Mouse (Mus musculus) heart, postnatal 10 days (tissue): Measurements from ENCODE around the gene Samd4. TPM values are rescaled to one million over a fixed set of nuclear protein-coding genes. Genes with fewer than 3 reads are reported as not detected.

Source experiments
- DNase-seq, 2 experiments: peaks; one replicate each; pipeline ENCODE4 v3.0.0; 2021
- intact Hi-C: fragments of 180-260 bp; cut with DNase I; formaldehyde crosslinking; loops from one replicate; pipeline ENCODE4 v1.15.1; 2025
- total RNA-seq, 2 experiments: library from RNA; stranded (reverse); gene quantifications; 2 replicates each; pipeline ENCODE4 v1.2.3; 2021

The Samd4 gene
- total RNA-seq = 10 to 100 TPM; 64.3 to 67.9 TPM

DNA sequence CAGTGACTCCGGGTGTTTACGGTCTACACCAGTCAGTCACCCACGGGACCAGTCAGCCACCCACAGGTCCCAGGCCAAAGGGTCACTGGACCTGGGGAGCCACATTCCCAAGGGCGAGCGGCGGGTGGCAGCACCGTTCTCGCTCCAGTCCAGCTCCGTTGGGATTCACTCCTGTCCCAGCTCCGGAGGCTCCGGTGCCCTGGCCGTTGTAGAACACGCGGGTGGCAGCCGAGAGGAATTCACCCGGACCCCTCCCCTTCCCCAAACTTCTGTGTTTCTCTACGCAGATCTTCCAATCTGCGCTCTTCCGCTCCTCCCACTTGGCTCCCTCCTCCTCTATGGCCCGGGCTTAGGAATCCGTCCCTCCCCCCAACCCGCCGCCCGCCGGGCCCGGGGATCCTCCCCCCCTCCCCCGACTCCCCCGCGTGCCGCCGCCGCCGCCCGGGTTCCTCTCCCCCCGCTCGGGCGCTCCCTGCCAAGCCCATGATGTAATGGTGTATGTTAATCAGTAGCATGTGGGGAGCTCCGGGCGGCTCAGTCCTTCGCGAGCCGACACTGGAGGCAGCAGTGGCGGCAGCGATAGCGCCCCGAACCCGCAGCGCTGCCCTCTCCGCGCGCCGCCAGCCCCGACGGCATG, at the start of gene Samd4:
TSS of gene Samd4 (plus strand) at position 424 of the 637 bp plus-strand sequence.
- DNase-seq = peak; percentile 91 to 92
- intact Hi-C loops = loop anchor here (2.0 to 5.0 kb wide), 5 partner anchors 50 to 370 kb away; partner anchors contain the start of genes Cgrrf1 and Gch1

DNA sequence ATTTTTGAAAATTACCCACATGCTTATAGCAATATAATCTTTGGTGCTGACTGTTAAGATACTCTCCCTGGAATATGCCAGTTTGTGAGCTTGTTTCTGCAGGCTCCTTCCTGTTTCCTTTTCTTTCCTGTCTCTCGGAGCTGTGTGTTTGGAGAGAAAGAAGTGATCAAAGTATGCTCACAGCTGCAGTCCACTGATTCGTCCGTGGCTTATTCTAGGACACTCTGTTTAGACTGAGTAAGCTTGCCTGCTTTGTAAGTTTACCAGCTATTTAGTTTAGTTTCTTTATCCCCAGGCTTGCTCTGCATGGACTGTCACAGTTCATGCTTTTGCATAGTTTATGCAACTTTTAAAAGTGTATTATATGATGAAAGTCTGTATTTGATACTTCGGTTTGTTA, 43.3 kb upstream of the Samd4 start:
- DNase-seq = no peak
- intact Hi-C loops = loop anchor here (5.0 kb wide), 1 partner anchor 128 kb away; no protein-coding TSS in a partner anchor

DNA sequence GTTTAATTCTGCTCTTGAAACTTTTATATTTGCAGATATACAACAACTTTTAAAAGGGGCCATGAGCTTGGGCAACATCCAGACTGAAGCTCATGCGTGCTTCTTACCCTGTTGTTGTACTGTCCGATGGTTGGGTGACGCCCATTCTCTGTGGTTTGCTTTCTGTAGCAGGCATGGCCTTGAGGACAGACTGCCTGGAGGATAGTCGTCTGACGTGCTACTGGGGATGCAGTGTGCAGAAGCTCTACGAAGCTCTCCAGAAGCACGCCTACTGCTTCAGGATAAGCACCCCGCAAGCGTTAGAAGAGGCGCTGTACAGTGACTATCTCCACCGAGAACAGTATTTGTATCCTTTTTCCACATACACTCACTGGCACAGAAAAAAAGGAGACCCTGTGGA, 36.9 kb upstream of the Samd4 start:
- DNase-seq = no peak
- intact Hi-C loops = no loop called here

DNA sequence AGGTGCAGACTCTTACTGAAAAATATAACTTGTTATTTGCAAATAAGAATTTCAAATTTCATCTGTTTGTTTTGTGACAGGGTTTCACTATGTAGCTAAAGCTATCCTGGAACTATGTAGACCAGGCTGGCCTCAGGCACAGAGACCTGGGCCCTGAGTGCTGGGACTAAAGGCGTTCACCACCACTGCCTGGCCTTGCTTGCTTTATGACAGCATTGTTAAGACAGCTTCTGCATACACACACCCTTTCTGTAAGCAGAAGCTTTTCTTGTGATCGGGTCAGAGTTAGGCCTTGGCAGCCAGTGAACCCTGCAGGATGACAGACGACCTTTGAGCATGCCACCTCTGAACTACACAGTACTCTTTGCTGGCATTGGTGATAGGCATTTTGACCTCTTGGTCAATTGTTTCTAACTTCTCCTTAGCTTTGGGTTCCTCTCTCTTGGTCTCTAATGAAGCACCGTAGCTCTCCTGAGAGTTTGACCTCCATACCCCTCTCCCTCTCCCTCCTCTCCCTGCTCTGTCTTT, 34.5 kb upstream of the Samd4 start:
- DNase-seq = no peak
- intact Hi-C loops = no loop called here

DNA sequence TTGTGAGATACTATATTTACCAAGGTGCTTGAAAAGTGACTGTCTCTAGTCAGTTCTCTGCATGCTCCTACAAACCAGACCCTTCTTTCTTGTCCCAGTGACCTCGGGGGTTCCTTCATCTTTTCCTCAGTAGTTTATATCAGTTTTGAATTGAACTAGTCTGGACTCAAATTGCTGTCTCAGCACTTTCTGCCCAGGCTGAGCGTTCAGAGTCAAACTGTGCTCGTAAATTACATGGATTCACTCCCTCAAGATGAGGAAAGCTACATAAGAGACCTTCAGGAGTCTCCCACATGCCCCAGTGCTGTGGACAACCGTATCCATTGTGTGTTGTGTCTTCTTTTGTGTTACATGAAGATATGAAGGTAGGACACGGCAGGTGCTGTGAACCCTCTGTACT, 33.9 kb upstream of the Samd4 start:
- intact Hi-C loops = no loop called here
- no peak for DNase-seq

DNA sequence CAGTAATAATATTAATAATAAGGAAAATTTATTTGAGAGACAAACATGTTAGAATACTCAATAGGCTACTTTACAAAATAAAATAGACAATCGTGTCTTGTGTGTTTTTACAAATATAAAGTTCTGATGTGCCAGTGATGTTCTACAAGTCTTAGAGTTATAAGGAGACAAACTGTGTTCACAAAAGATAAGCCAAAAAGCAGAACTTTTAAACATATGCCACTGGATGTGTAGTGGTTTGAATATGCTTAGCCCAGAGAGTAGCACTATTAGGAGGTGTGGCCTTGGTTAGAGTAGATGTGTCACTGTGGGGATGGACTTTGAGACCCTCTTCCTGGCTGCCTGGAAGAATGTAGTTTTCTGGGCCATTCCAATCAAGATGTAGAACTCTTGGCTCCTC, 32.9 kb upstream of the Samd4 start:
- intact Hi-C loops = no loop called here
- DNase-seq = no peak

DNA sequence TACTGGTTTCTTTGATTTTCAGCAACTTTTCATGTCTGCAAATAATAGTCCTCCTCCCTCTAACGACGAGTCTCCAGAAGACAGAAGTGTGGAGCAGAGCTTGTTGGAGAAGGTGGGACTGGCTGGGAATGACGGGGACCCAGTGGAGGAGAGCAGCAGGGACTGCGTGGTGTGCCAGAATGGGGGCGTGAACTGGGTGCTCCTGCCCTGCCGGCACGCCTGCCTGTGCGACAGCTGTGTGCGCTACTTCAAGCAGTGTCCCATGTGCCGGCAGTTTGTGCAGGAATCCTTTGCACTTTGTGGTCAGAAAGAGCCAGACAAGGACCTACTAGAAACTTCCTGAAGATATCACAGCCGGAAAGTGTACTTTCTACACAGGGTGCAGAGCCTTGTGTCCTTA, 29.0 kb upstream of the Samd4 start:
- no peak for DNase-seq
- intact Hi-C loops = no loop called here

DNA sequence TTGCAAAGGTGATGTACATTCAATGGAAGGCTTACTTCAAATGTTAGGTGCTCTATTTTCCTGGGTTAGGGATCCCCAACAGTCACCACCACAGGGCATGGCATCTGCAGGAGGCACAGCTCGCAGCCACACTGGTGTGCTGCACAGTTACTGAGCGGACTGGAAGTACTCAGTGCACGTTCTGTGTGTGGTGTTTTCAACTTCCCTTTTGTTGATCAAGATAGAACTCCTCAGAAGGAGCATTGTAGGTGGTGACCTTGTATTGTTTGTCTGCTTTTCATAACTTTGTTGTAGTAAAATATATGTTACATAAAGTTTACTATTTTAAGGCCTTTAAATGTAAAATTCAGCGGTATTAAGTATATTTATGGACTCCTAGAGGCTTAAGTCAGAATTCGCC, 19.7 kb upstream of the Samd4 start:
- no peak for DNase-seq
- intact Hi-C loops = no loop called here

DNA sequence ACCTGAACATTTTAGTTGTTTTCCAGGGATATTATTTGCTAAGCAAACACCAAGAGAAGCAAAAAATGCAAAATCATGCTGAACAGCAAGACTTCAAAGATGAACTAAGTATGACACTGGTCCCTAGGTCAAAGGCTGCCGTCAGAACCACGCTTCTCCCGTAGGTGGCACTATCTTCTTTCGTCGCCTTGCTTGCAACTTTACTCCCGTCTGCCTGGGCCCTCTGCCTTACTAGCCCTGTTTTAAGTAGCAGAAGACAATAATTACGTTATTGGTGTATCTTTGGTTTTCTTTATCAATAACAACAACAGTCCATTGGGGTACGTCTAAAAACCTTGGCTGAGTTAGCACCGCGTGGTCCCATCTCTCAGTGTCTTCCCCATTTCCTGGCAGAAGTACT, 1.7 kb upstream of the Samd4 start:
- DNase-seq = peak; percentile 82
- intact Hi-C loops = loop anchor here (1.0 to 5.0 kb wide), 4 partner anchors 49 to 371 kb away; partner anchors contain the start of genes Cgrrf1 and Gch1

DNA sequence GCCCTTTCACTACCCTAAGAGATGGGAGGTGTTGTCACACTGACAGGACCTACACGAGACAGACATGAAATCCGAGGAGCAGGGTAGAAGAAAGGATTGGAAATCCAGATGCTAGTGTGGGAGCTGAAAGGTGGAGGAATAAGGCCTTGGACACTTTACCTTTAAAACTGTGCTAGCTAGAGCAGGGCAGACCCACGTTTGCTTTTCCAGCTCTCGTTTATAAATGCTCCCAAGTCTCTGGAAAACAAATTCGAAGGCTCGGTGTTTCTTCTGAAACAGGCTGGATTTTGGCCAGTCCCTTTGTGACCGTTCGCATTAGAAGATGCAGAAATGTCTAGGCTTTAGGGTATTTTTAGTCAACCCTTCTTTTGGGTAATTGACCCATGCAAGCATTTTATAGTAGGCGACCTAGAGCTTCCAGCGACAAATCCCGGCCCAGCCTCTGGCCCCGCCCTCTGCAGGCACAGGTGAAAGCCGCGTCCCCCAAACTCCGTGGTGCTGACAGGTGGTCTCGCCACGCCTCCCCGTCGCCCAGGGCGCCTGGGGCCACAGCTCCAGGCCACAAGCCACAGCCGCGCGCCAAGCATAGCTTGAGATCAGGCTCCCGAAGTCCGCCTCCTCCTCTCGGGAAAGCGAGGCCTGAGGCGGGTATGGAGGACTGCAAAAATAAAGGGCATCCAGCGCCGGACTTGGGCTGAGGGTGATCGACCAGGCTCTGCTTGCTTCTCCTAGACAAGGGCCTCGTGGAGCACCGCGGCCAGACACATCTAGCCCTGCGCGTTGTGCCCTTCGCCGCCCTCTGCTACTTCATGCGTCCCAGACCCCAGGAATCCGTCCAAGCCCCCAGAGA, 848 bp upstream of the Samd4 start:
- intact Hi-C loops = loop anchor here (1.0 to 5.0 kb wide), 6 partner anchors 50 to 370 kb away; partner anchors contain the start of genes Cgrrf1 and Gch1
- DNase-seq = peak; percentile 70 to 72

DNA sequence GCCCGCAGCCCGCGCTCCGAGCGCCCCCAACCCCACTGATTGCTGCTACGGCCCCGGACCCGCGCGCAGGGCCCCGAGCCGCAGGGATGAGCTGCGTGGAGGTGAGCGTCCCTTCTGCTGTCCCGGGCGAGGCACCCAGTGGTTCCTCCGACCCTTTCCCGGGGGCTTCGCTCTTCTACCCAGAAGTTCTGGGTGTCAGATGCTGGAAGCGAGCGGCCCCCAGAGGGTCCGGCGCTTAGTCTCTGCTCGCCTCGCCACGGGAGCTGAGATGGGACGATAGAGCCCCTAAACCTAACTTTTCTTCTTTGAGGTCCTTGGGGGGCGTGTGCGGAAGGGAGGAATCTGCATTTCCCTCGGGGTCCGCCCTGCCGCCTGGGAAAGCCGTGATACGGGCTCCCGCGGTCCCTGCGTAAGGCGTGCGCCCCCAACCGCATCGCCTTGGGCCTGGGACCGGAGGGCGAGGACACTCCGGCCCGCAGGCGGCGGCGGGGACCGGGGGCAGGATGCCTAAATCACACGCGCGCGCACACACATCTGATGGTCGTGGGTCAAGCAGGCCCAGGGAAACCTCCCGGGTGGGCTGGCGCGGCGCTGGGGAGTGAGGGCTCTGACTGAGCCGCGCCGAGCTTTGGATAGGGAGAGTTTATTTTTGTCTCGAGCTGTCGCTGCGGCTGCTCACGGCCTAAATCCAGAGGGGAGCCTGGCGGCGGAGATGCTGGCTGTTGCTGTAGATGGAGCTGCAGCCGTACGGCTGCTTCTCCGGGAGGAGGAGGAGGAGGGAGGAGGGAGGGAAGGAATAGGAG, 615 bp downstream of the Samd4 start:
- intact Hi-C loops = loop anchor here (2.0 to 5.0 kb wide), 5 partner anchors 51 to 369 kb away; partner anchors contain the start of genes Cgrrf1 and Gch1
- peak; percentile 76 to 77 for DNase-seq

DNA sequence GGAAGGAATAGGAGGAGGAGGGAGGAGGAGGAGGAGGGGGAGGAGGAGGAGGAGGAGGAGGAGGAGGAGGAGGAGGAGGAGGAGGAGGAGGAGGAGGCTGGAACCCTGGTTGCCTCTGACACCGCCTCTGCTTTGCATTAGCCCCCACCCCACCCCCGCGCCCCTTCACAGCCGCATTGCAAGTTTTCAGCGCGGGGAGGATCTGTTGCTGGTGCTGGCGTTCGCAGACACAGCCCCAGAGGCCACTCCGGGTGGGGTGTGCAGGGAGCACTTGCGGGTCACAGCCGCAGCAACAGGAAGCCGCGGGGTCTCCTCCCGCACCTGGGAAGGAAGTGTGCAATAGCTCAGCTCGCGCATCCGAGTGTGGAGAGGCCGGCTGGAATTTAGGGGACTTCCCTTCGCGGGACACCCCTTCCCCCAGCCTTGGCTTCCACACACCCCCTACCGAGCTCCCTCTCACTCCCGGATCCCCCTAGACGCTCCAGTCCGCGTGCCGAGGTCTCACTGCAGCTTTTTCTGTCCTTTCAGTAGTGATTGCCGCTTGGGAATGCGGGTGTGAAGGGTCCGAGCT, 1.3 kb downstream of the Samd4 start:
- intact Hi-C loops = loop anchor here (2.0 to 5.0 kb wide), 6 partner anchors 52 to 368 kb away; partner anchors contain the start of genes Cgrrf1 and Gch1
- peak; percentile 65 to 72 for DNase-seq

DNA sequence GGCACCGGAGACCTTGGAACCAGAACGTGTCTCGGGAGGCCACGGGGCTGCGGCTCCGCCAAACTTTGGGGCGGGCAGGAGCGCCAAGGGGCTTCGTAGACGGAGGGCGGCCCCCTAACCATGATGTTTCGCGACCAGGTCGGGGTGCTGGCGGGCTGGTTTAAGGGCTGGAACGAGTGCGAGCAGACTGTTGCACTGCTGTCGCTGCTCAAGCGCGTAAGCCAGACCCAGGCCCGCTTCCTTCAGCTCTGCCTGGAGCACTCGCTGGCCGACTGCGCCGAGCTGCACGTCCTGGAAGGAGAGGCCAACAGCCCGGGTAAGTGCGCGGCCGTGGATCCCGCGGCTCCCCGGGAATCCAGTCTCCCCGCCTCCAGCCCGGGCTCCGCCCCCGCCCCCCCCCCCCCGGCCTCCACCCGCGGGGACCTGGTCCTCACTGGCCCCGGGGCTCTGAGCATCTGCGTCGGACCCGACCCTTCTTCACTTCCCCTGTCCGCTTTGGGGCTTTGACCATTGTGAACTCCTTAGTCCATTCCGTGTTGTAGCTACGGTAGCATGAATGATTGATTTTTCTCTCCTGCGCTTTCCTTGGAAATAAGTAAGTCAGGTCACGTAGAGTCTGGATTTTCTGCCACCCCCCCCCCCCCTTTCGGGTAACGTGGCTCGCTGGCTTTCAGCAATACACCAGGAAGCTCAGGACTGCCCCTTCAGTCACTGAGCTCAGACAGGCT, 2.2 kb downstream of the Samd4 start:
- intact Hi-C loops = loop anchor here (2.0 to 5.0 kb wide), 4 partner anchors 53 to 367 kb away; partner anchors contain the start of genes Cgrrf1 and Gch1
- peak; percentile 72 to 74 for DNase-seq

DNA sequence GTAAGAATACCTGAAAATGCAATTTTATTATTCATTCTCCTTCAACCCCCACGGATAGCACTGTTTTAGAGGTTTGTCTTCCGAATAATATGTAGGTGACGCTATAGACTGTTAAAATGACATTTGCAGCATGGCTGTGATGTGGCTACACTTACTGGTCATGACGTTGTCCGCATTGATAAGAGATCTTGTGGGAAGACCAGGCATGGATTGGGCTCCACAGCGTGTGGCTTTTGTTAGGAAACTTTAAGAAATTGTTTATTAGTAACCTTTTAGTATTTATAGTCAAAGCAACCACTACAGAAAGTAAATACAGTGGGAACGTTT, 2.7 kb downstream of the Samd4 start:
- DNase-seq = peak; percentile 43 to 45
- intact Hi-C loops = loop anchor here (2.0 kb wide), 1 partner anchor 113 kb away; no protein-coding TSS in a partner anchor

DNA sequence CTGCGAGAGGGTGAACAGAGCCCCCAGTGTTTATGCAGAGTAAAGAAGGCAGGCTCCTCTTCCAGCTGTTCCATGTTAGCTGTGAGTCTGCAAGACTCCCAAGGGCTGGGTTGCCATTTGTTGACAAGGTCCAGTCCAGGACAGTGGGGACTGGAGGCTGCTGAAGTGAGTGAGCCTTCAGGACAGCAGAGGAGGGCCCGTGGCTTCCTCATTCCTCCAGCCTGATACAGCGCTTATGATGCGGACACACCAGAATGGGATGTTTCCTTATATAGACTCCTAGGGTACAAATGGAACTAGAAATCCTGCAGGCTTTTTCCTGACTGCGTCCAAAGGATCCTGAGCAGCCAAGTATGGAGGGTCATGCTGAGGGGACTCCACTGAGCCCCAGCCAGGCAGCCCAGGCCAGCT, 3.2 kb downstream of the Samd4 start:
- intact Hi-C loops = loop anchor here (2.0 kb wide), 2 partner anchors 21 to 113 kb away; no protein-coding TSS in a partner anchor
- peak; percentile 78 to 82 for DNase-seq

DNA sequence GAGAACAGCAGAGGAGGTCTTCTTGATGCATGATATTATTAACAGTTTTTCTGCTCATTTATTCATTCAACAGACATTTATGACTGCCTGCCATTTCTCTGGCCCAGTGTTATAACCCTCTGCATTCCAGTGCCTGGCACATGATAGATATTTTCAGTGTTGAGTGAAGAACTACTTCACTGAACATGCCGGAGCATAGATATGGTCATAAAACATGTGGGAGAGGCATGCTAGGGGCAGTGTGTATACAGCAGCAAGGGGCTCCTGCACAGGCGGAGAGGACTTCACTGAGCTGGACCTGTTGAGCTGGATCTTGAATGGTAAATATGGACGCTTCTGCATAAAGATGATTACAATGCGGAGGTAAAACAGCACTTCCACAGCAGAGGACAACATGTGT, 6.4 kb downstream of the Samd4 start:
- peak; percentile 38 to 48 for DNase-seq
- intact Hi-C loops = no loop called here

DNA sequence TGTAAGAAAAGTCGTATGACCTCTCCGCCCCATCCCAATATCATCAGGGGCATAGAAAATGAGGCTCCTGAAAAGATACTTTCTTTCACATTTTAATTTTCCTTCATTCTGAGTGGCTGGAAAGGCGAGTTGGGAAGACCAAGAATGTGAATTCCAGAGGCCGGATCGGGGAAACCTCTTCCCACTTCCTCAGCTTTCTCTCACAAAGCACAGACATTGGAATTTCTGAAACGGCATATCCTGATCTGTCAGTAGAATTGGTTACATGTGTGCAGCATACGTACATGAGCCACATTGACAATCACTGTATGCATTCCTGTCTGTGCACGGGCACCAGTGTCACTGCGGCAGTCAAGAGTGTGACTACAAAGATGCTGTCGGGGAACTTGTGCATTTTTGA, 11.3 kb downstream of the Samd4 start:
- intact Hi-C loops = no loop called here
- no peak for DNase-seq

DNA sequence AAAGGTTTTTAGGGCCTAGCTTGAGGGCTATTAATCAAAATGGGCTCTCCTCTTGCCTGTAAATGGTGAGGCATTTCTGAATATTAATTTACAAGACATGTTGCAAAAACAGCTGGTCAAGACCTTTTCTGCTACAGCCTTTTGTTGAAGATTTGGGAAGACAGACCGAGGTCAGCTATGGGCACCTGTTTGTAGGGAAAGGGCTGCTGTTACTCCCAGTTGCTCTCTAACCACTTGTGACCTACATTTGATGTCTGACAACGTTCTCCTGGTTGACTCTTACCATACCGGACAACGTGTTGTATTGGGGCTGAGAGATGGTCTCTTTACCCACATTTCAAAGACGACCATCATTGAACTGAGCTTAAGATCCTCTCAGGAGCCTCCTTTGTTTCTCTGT, 15.3 kb downstream of the Samd4 start:
- DNase-seq = no peak
- intact Hi-C loops = no loop called here

DNA sequence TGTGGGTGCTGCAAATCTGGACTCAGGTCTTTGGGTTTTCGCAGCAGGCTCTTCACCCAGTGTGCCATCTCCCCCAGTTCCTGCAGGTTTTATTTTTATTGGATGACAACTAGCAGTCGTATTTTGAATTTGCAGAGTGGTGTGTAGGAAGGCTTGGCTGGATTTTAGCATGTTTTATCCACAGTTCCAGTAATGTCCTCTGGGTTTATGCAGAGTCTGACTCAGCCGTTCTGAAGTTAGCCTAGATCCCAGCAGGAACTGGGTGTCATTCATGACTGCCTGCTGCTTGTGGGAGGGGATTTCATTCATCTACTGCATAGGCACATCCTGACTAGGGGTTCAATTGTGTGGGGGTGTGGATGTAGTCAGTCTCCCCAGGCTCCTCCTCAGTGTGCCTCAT, 16.0 kb downstream of the Samd4 start:
- no peak for DNase-seq
- intact Hi-C loops = no loop called here
